Mouse (Mus musculus) bone marrow macrophage, adult 2 months (primary cell): ENCODE measurements at regions not wholly inside any gene's neighbourhood (a gene's known extent, or its start where the extent isn't known, plus 50 kb on each side); places are given as distances from the start of the nearest gene placed in this dataset.

Source experiments
- CTCF ChIP-seq: IDR thresholded peaks from 2 replicates; pipeline ENCODE4 v1.5.1; 2012; ENCODE audit warnings: low read depth, mild to moderate bottlenecking, low read length, moderate library complexity
- POLR2A ChIP-seq: IDR thresholded peaks from 2 replicates; pipeline ENCODE4 v1.6.1; 2012; ENCODE audit warnings: mild to moderate bottlenecking, low read depth, low read length, borderline replicate concordance

GRCm38 (mm10) chr12:33607811-33608602 lies 178.6 kb downstream of the Twistnb start:
- TF ChIP-seq CTCF (no peak), POLR2A (no peak)
